Mouse (Mus musculus) left cerebral cortex, postnatal 4 days (tissue): ENCODE results near the gene Rnaset2b. TPM values are rescaled to one million over a fixed set of nuclear protein-coding genes. Genes with fewer than 3 reads are reported as not detected.
"Not testable (repeated sequence)": the region's sequence is repeated elsewhere in the genome, so short reads cannot be mapped to it uniquely, and the experiment has no call there.

Experiments used
- DNase-seq: peaks from one replicate; pipeline ENCODE4 v3.0.0-alpha.2; 2022
- intact Hi-C: fragments of 180-260 bp; cut with DNase I; formaldehyde crosslinking; loops from one replicate; pipeline ENCODE4 v1.15.1; 2025
- total RNA-seq, 2 experiments: library from RNA; stranded (reverse); gene quantifications; 2 replicates each; pipeline ENCODE4 v1.2.3; 2021

Gene Rnaset2b
- total RNA-seq, result 10 to 100 TPM; 28.6 to 34.9 TPM

GRCm38 (mm10) chr17:6970334-6970733, at the start of gene Rnaset2b:
Rnaset2b (plus strand) TSS chr17:6970634.
- intact Hi-C loops, DNase-seq: not testable (repeated sequence)

GRCm38 (mm10) chr17:6931625-6932024, 38.8 kb upstream of the Rnaset2b start:
- DNase-seq, result not testable (repeated sequence)

GRCm38 (mm10) chr17:6942560-6942959, 27.9 kb upstream of the Rnaset2b start:
- DNase-seq, intact Hi-C loops: not testable (repeated sequence)

More at GRCm38 (mm10) chr17:6931625-6932024, 38.8 kb upstream of the Rnaset2b start:
- intact Hi-C loops, result not testable (repeated sequence)

GRCm38 (mm10) chr17:6947637-6947983, 22.8 kb upstream of the Rnaset2b start:
- DNase-seq, intact Hi-C loops: not testable (repeated sequence)

DNA sequence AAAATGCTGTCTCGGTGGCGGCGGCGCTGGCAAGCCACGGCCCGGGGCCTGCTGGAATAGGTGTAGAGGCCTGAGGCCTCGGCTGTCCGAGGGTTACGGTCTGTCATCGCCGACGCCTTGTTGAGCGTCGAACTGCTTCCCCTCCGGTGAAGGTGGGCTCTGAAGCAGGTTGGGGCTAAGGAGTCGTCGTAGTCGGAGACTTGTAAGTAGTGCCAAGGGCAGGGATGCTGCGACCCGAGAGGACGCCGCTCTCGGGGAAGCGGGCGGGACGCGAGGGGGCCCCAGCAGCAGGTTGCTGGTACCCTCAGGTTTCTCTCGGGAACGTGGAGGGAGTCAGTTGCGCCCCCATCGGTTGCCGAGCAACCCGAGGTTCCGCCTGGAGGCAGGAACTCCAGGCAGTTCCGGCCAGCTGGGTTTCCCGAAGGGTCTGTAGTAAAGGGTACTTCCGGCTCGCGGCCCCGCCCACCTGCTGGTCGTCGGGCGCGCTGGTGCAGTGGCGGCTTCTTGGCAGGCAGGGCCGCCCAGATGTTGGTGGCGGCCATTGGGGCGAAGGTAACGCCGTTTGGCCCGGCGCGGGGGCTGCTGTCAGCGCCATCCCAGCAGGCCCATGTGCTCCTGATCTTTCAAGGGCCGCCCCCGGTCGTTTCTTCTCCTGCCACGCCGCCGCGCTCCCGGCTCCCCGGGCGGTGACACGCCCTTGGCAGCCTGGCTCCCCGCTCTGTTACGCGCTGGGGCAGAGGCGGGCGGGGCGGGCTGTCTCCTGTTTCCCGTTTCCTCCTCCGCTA, 22.3 kb upstream of the Rnaset2b start, which contains the start of gene Rsph3b:
Rsph3b (minus strand) TSS at position 699 of the 785 bp plus-strand sequence.
- DNase-seq, result peak; percentile 87
- intact Hi-C loops, result not testable (repeated sequence)

DNA sequence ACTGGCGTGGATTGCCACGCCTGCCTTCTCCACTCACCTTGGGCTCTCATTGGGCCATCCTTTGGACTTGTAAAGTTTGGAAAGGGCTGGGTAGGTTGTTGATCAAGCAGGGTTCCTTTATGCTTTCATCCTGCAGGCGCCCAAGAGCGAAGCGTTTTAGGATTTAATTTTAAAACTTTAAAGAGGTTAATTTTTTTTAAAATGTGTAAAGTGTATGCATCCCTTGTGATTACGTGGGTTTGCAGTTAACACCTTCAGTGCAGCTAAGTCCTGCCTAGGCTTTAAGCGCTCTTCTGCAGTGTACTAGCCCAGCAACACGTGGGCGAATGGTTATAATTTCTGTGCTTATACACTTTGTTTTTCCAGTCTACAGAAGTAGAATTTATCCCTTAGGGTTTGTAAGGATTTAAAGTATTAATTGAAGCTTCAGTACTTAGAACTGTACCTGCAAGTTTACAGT, 21.6 kb upstream of the Rnaset2b start:
- intact Hi-C loops, DNase-seq: not testable (repeated sequence)

DNA sequence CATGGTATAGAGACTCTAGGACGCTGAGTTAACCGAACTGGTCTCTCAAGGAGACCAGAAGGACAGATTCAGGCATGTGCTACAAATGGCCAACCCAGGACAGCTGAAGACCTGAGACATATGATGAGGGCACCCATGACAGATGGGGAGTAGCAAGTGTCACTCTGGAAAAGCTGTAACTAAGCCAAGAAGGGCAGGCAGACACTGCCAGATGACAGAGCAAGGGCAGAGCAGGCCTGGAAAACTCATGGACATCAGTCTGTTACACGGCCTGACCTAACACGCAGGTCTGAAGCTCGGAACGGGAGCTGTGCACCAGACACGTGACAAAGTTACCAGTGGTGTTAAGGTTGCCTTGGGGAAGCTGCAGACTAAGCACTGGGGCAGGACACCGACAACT, 11.6 kb upstream of the Rnaset2b start:
- DNase-seq, intact Hi-C loops: not testable (repeated sequence)

DNA sequence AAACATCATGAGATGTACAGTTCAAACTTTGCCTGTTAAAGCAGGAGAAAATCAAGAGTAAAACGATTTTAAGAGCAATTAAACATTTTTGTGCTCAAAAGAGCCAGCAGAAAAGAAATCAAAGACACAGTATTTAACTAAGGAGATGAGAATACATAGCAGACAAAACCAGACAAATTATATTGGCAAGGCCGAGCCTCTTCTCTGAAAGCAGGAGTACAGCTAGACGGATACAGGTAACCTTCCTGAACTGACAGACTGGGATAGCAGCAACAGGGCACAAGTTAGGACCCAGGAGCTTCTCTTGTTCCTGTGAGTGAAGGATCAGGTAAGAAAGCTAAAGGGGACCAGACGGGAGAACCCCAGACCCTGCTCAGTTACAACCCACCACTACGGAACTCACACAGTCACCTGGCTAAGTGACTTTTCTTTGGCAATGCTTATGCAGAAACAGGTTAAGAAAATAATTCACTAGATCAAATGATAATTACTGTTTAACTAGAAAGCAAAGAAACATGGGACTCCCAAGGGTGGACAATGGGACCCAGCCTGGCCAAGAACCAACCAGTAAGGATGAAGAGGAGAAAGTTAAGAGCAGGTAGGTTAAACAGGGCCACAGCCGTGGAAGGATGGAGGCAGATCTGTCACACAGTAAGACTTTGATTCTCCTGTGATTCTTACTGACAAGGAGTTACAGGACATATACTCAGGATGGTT, 10.7 kb upstream of the Rnaset2b start:
- intact Hi-C loops, DNase-seq: not testable (repeated sequence)

- intact Hi-C loops, DNase-seq: not testable (repeated sequence)
These were observed 10.1 kb upstream of the Rnaset2b start for GRCm38 (mm10) chr17:6960349-6960748.

DNA sequence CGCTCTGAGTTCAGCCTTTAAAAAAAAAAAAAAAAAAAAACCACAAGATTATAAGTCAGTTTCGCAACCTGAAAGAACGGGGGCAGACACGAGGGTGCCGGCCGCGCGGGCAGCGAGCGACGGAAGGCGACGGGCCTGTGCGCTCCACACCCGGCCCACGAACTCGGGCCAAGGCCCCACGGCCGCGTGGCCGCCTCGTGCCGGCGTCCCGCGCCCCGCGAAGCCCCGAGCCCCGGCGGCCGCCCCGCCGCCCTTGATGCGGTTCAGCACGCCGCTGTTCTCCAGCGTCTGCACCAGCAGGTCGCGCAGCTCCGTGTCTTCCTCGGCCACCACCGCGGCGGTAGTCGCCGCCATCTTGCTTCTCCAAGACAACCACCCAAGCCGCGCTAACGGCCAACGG, 9.7 kb upstream of the Rnaset2b start, which contains the start of gene Tagap1:
Tagap1 (minus strand) TSS at position 381 of the 400 bp plus-strand sequence.
- intact Hi-C loops, result not testable (repeated sequence)
- DNase-seq, result peak; percentile 18

GRCm38 (mm10) chr17:6961181-6962000, 9.0 kb upstream of the Rnaset2b start:
- not testable (repeated sequence) for DNase-seq

GRCm38 (mm10) chr17:6962339-6962738, 8.1 kb upstream of the Rnaset2b start:
- intact Hi-C loops, DNase-seq: not testable (repeated sequence)

More at GRCm38 (mm10) chr17:6961181-6962000, 9.0 kb upstream of the Rnaset2b start:
- intact Hi-C loops, result not testable (repeated sequence)

DNA sequence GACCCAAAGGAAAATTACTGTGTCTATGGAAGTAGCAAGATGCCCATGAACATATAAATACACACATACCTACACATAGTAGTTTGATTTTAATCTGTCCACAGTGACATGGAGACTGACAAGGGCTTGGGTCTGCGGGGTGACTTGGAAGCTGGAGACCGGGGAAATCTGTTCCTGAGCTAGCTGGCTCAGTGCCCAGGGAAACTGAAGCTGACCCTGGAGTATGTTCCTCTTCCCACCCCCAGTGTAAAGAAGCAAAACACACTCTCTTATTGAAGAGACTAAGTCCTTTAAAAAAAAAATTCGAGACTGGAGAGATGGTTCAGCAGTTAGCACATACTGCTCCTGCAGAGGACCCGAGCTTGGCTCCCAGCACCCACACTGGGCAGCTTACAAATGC, 7.5 kb upstream of the Rnaset2b start:
- intact Hi-C loops, result not testable (repeated sequence)
- peak; percentile 24 for DNase-seq

DNA sequence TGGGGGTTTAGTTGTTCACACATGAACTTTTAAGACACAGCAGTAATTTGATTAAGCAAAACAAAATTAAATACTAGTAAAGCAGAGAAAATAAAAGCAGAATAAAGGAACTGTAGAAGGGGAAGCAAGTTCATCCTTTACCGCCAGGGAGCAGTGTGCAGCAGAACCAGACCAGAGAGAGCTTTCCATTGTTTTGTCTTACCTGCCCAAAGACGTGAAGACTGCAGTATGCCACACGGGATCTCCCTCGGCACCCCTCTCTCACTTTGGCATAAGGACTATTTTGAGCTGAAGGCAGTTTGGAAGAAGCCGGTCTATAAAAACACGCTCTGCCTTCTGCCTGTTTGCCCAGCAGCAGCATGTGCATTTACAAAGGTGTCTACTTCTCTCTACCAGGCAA, 5.1 kb upstream of the Rnaset2b start:
- intact Hi-C loops, DNase-seq: not testable (repeated sequence)

- intact Hi-C loops, DNase-seq: not testable (repeated sequence)
These were observed 2.8 kb upstream of the Rnaset2b start for GRCm38 (mm10) chr17:6967673-6968072.

DNA sequence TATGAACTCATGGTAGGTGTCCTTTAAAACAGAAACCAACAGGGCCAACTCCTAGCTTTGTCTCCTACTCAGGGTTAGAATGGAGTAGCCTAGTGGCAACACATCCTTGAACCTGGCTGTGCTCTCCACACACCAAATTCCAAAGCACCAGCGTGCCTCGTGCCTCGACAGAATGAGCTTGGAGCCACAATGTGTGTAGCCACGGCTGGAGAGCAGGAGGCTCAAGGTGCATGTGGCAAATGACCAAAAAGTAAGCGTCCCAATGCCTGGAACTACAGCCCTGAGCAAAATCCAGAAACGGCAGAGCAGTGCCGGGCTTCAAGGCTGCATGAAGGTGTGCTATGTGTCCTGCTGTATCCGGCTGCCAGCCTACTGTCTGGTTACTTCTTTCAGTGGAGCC, 804 bp downstream of the Rnaset2b start:
- intact Hi-C loops, result not testable (repeated sequence)

DNA sequence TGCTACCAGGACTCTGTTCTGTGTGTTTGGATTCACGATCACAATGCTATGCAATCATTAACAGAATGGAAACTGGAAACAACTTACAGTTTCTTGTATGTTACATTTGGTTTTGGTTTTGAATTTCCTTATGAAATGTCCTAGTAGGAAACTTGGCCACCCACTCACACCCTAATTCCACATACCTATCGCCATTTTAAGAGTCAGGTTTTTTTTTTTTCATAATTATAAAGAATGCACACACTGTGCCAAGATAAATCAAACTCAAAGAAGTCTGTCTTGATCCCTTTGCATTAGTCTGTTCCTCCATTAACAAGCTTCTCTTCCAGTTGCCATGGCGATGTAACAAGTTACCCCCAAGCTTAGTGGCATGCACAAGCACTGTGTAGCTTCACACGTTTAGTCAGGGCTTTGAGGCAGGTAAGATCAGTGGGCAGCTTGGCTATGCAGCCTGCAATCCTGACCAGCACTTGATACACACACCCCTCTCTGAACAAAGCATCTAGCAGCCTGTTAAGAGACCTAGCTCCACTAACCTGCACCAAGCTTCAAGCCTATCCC, 2.5 kb downstream of the Rnaset2b start:
- DNase-seq, intact Hi-C loops: not testable (repeated sequence)

More for the DNA sequence above, 804 bp downstream of the Rnaset2b start:
- not testable (repeated sequence) for DNase-seq

DNA sequence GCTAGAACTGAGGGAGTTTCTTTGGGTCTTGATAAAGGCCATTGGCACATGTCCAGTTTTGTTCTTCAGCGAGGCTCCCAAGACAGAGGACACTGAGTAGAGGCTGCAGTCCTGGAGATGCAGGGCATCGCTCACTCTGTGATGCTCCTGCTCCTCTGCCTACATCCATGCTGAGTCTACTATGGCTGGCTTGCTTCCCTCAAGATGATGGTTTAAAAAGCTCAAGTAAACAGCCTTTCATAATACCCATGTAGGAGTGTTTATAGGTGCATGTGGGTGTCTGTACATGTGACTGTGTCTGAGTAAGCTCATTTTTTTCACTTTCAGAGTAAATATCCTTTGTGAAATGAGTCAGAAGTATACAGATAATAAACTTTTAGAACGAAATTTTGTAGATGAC, 4.6 kb downstream of the Rnaset2b start:
- intact Hi-C loops, DNase-seq: not testable (repeated sequence)

DNA sequence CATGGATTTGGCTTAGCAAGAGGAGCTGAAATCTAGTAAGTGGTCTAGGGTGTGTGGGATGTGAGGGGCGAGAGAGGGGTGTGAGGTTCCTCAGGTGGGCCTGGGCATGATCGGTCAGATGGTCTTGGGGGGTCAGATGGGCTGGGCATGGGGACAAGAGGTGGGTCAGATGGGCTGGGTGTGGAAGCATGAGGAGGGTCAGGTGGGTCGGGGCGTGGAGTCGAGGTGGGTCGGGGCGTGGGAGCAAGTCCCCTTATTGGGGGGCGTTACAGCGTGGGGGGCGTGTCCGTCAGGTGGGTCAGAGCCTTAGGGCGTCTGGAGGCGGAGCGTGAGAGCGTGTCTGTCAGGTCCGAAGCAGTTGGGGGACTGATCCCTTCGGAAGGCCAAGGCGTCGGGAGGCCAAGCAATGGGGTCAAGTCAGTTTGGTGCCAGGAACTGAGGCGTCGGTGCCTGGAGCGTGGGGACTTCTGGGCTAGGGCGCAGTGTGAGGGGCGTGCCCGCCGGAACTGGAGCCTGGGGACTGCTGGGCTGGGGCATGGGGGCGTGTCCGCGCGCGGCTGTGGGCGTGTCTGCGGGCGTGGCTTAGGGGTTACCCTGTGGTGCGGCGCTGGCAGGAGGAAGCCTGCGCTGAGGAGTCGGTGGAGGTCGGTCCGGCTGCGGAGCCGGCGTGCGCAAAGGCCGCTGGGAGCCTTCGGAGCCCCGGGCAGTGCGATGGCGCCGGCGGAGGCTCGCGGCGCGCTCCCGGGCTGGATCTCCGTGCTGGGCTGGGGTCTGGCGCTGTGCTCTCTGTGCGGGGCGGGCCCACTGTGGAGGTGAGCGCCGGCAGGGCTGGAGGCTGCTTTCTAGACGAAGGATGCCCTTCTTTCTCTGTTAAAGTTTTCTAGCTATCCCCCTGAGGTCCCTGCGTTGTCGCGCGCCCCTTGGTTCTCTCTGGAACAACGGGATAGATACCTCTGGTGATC, 8.1 kb downstream of the Rnaset2b start, which contains the start of gene Gm49721:
Gm49721 (plus strand) TSS at position 618 of the 962 bp plus-strand sequence.
- peak; percentile 50 for DNase-seq
- intact Hi-C loops, result not testable (repeated sequence)
